Mouse (Mus musculus): ENCODE measurements around the gene Dscaml1. TPM values are rescaled to one million over a fixed set of nuclear protein-coding genes. Genes with fewer than 3 reads are reported as not detected.

Gene Dscaml1
- total RNA-seq, 2 experiments from 2014 or later, result not detected

- intact Hi-C loops (cut with DNase I), result no loop called here
- no peak for DNase-seq
These were observed 184.1 kb downstream of the Dscaml1 start for GRCm38 (mm10) chr9:45610336-45611060.

- intact Hi-C loops (cut with DNase I), result no loop called here
- DNase-seq, result no peak
These were observed 188.2 kb downstream of the Dscaml1 start for GRCm38 (mm10) chr9:45614616-45615015.

- intact Hi-C loops (cut with DNase I), result no loop called here
- no peak for DNase-seq
These were observed 191.5 kb downstream of the Dscaml1 start for GRCm38 (mm10) chr9:45617889-45618288.

GRCm38 (mm10) chr9:45618443-45618842 lies 192.0 kb downstream of the Dscaml1 start:
- intact Hi-C loops (cut with DNase I), result no loop called here
- DNase-seq, result no peak

- DNase-seq, result no peak
- intact Hi-C loops (cut with DNase I), result no loop called here
These were observed 193.6 kb downstream of the Dscaml1 start for GRCm38 (mm10) chr9:45620049-45620448.

GRCm38 (mm10) chr9:45620920-45621319 lies 194.5 kb downstream of the Dscaml1 start:
- intact Hi-C loops (cut with DNase I), result no loop called here
- DNase-seq, result no peak

GRCm38 (mm10) chr9:45625889-45626446 lies 199.5 kb downstream of the Dscaml1 start:
- DNase-seq, result no peak
- intact Hi-C loops (cut with DNase I), result no loop called here

GRCm38 (mm10) chr9:45632520-45632919 lies 206.1 kb downstream of the Dscaml1 start:
- DNase-seq, result peak; percentile 20
- intact Hi-C loops (cut with DNase I), result no loop called here

- intact Hi-C loops (cut with DNase I), result no loop called here
- peak; percentile 31 to 40 for DNase-seq
These were observed 206.6 kb downstream of the Dscaml1 start for GRCm38 (mm10) chr9:45633036-45633435.

GRCm38 (mm10) chr9:45634978-45635377 lies 208.6 kb downstream of the Dscaml1 start:
- intact Hi-C loops (cut with DNase I), result no loop called here
- no peak for DNase-seq

- intact Hi-C loops (cut with DNase I), result no loop called here
- DNase-seq, result no peak
These were observed 210.9 kb downstream of the Dscaml1 start for GRCm38 (mm10) chr9:45637346-45637745.

GRCm38 (mm10) chr9:45638184-45638917 lies 211.9 kb downstream of the Dscaml1 start:
- no peak for DNase-seq
- intact Hi-C loops (cut with DNase I), result no loop called here

GRCm38 (mm10) chr9:45644833-45645388 lies 218.5 kb downstream of the Dscaml1 start:
- no peak for DNase-seq
- intact Hi-C loops (cut with DNase I), result no loop called here

GRCm38 (mm10) chr9:45645526-45645925 lies 219.1 kb downstream of the Dscaml1 start:
- DNase-seq, result no peak
- intact Hi-C loops (cut with DNase I), result no loop called here

GRCm38 (mm10) chr9:45651078-45651809 lies 224.8 kb downstream of the Dscaml1 start:
- no peak for DNase-seq
- intact Hi-C loops (cut with DNase I), result no loop called here

GRCm38 (mm10) chr9:45651810-45652177 lies 225.4 kb downstream of the Dscaml1 start:
- DNase-seq, result no peak
- intact Hi-C loops (cut with DNase I), result no loop called here

GRCm38 (mm10) chr9:45657172-45658062 lies 231.0 kb downstream of the Dscaml1 start:
- DNase-seq, result no peak
- intact Hi-C loops (cut with DNase I), result no loop called here

GRCm38 (mm10) chr9:45660191-45660590 lies 233.8 kb downstream of the Dscaml1 start:
- no peak for DNase-seq
- intact Hi-C loops (cut with DNase I), result no loop called here

- no peak for DNase-seq
- intact Hi-C loops (cut with DNase I), result no loop called here
These were observed 236.0 kb downstream of the Dscaml1 start for GRCm38 (mm10) chr9:45662471-45662870.
